Mouse (Mus musculus) G1E (cell line): ENCODE data around the gene Usp5. TPM values are rescaled to one million over a fixed set of nuclear protein-coding genes. Genes with fewer than 3 reads are reported as not detected.
A peak's percentile ranks its signal among the peaks of the same experiment; 100 is the strongest.

Experiments used
- ATAC-seq: 2 replicates; pipeline ENCODE4 v1.8.0; 2016; ENCODE audit warnings: mild to moderate bottlenecking; ENCODE audit not compliant: insufficient number of reproducible peaks, poor library complexity, low FRiP score, severe bottlenecking; ENCODE audit errors: extremely low read depth
- DNase-seq: peaks from one replicate; pipeline ENCODE4 v3.0.0; 2012; ENCODE audit warnings: low spot score
- H3K27me3 ChIP-seq: 2 replicates; pipeline ENCODE4 v1.6.1; 2012; ENCODE audit warnings: mild to moderate bottlenecking, low read length, inconsistent platforms; ENCODE audit not compliant: insufficient read depth
- H3K36me3 ChIP-seq: replicated peaks from 2 replicates; pipeline ENCODE3; 2012; ENCODE audit warnings: mild to moderate bottlenecking, inconsistent platforms
- H3K4me1 ChIP-seq: 2 replicates; pipeline ENCODE4 v1.6.1; 2012; ENCODE audit warnings: low read depth, low read length, inconsistent platforms, mixed read lengths; ENCODE audit not compliant: insufficient read depth
- H3K4me3 ChIP-seq: 2 replicates; pipeline ENCODE4 v1.5.1; 2012; ENCODE audit warnings: low read depth, mild to moderate bottlenecking, inconsistent platforms, low read length, moderate library complexity, mixed read lengths
- H3K9me3 ChIP-seq: replicated peaks from 2 replicates; pipeline ENCODE4 v1.6.1; 2012; ENCODE audit warnings: inconsistent platforms
- CTCF ChIP-seq: IDR thresholded peaks from 2 replicates; pipeline ENCODE4 v1.5.1; 2012; ENCODE audit warnings: low read depth, low read length, inconsistent platforms, mixed read lengths
- GATA1 ChIP-seq: IDR thresholded peaks from 2 replicates; pipeline ENCODE4 v1.6.1; 2012; ENCODE audit warnings: borderline replicate concordance, low read length, inconsistent platforms, mixed read lengths
- GATA2 ChIP-seq: IDR thresholded peaks from 2 replicates; pipeline ENCODE4 v1.6.1; 2012; ENCODE audit warnings: low read depth, low read length, inconsistent platforms, borderline replicate concordance
- POLR2AphosphoS5 ChIP-seq: IDR thresholded peaks from 2 replicates; pipeline ENCODE4 v1.6.1; 2012; ENCODE audit warnings: low read depth, low read length, inconsistent platforms; ENCODE audit not compliant: insufficient replicate concordance
- TAL1 ChIP-seq: conservative IDR thresholded peaks from 2 replicates; pipeline ENCODE4 v1.6.1; 2012; ENCODE audit warnings: low read depth, low read length, inconsistent platforms, mixed read lengths
- polyA plus RNA-seq: library from polyadenylated mRNA; stranded (reverse); fragments of >175 nt; gene quantifications from 2 replicates; pipeline ENCODE4 v1.2.3, GENCODE M21; 2012
- total RNA-seq, 2 experiments: library from RNA; stranded (forward) in 1 of 2; stranded (reverse) in 1 of 2; fragments of 200-1000 nt in 1 of 2; fragments of >200 nt in 1 of 2; fragmentation: Nextera tagmentation in 1 of 2; gene quantifications; 2 replicates each; pipeline ENCODE4 v1.2.3; 2014 to 2017

Gene Usp5
- total and polyA plus RNA-seq, 3 experiments: 34.6 to 68.2 (median 67.0) TPM

- TF ChIP-seq TAL1 (no peak), GATA1 (no peak), CTCF (no peak), GATA2 (no peak)
- no peaks in the 10 kb centered on the region for H3K36me3 ChIP-seq
- H3K4me3 ChIP-seq: no peak within 1 kb of the TSS
- ATAC-seq (no peak), DNase-seq (no peak)
- H3K4me1 ChIP-seq: peaks cover 5% of the 10 kb centered on the region
- H3K9me3 ChIP-seq: no peaks in the 10 kb centered on the region
- H3K27me3 ChIP-seq: peaks cover 64% of the 10 kb centered on the region
Observed at GRCm38 (mm10) chr6:124779222-124779983, 49.9 kb downstream of the Usp5 start, which contains the start of gene Lrrc23. Gene Lrrc23 (minus strand): TSS chr6:124779727.

GRCm38 (mm10) chr6:124770511-124770910 is 58.8 kb downstream of the Usp5 start:
- TF ChIP-seq GATA1: no peak
- no peak for TF ChIP-seq POLR2AphosphoS5
- no peak for TF ChIP-seq CTCF
- TF ChIP-seq TAL1: no peak
- TF ChIP-seq GATA2: no peak

GRCm38 (mm10) chr6:124770013-124770412 is 59.3 kb downstream of the Usp5 start:
- ATAC-seq (no peak), DNase-seq (no peak)
- Histone ChIP-seq H3K4me3 (no peak overlapping the region), H3K27me3 (peaks cover 70% of the 10 kb centered on the region), H3K4me1 (peaks cover 32% of the 10 kb centered on the region), H3K36me3 (no peaks in the 10 kb centered on the region), H3K9me3 (no peaks in the 10 kb centered on the region)
- no peak for TF ChIP-seq TAL1
- no peak for TF ChIP-seq GATA2
- TF ChIP-seq GATA1: no peak
- TF ChIP-seq CTCF: no peak
- no peak for TF ChIP-seq POLR2AphosphoS5

More at GRCm38 (mm10) chr6:124770511-124770910, 58.8 kb downstream of the Usp5 start:
- ATAC-seq (no peak), DNase-seq (no peak)
- Histone ChIP-seq H3K9me3 (no peaks in the 10 kb centered on the region), H3K36me3 (no peaks in the 10 kb centered on the region), H3K4me3 (no peak overlapping the region), H3K4me1 (peaks cover 28% of the 10 kb centered on the region), H3K27me3 (peaks cover 68% of the 10 kb centered on the region)

GRCm38 (mm10) chr6:124769101-124769765 is 60.1 kb downstream of the Usp5 start, which contains the start of gene Eno2:
Gene Eno2 (minus strand): TSS chr6:124769673.
- H3K9me3 ChIP-seq: no peaks in the 10 kb centered on the region
- H3K27me3 ChIP-seq: peaks cover 65% of the 10 kb centered on the region
- H3K4me3 ChIP-seq: peak within 1 kb of the TSS; percentile 65; the same call in 1 of the 2 replicates
- H3K4me1 ChIP-seq: peaks cover 32% of the 10 kb centered on the region
- TF ChIP-seq GATA2 (no peak), GATA1 (no peak), POLR2AphosphoS5 (no peak), CTCF (no peak), TAL1 (no peak)
- ATAC-seq (peak; percentile 46), DNase-seq (no peak)
- no peaks in the 10 kb centered on the region for H3K36me3 ChIP-seq

- Histone ChIP-seq H3K36me3 (no peaks in the 10 kb centered on the region), H3K4me3 (no peak overlapping the region), H3K4me1 (peaks cover 32% of the 10 kb centered on the region), H3K9me3 (no peaks in the 10 kb centered on the region), H3K27me3 (peaks cover 68% of the 10 kb centered on the region)
- no peak for TF ChIP-seq GATA2
- no peak for TF ChIP-seq POLR2AphosphoS5
- no peak for TF ChIP-seq CTCF
- TF ChIP-seq GATA1: no peak
- no peak for TF ChIP-seq TAL1
- ATAC-seq (no peak), DNase-seq (no peak)
Observed at GRCm38 (mm10) chr6:124768704-124769044, 60.6 kb downstream of the Usp5 start.
